Mouse (Mus musculus): ENCODE measurements around the gene Ddx41.

Ddx41 gene

DNA sequence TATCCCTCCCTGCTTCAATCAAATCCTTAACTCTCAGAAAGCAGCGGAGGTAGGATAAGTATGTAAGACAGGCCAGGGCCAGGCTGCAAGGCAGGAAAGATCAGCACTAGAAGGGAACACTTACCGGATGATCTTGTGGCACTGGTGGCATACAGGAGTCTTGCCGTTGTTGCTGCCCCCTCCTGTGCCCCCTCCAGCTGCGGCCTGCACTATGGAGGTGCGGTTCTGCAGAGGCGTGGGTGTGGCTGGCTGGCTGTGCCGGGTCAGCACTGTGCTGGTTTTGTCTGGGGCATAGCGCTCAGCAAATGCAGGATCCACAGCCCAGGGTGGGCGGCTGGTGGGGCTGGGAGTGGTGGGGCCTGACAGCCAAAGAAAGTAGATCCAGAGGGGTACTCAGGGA, 30.6 kb downstream of the Ddx41 start:
- no peak for DNase-seq

DNA sequence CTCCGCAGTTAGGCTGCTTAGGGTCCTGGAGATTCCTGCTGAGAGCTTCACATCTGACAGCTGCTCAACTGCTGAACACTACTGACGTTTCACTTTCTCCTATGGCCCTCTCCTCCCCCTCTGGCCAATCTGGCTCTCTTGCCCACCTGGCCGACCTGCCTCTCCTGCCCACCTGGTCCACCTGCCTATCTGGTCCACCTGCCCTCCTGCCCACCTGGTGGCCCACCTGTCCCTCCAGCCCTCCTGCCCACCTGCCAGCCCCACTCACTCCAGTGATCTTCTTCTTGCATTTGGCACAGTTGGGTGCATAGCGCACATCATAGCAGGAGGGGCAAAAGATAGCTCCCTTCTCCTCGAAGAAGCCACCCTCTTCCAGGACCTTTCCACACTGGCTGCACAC, 32.1 kb downstream of the Ddx41 start:
- no peak for DNase-seq

DNA sequence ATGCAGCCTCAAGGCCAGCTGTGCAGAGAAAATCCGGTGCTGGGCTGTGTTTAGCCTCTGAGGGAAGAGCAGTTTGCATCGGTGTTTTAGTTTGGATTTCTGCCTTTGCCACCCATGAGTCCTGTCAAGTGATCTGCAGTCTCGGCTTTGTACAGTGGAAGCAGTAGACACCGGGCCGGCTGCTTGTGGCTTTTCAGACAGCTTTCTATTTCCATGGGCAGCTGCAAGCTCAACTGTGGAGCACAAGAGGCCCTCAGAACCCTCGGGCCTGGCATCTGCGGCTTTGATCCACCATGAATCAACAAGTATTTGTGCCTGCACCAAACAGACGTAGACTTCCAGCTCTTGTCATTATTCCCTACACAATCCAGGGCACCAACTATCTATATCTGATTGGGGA, 34.1 kb downstream of the Ddx41 start:
- no peak for DNase-seq

DNA sequence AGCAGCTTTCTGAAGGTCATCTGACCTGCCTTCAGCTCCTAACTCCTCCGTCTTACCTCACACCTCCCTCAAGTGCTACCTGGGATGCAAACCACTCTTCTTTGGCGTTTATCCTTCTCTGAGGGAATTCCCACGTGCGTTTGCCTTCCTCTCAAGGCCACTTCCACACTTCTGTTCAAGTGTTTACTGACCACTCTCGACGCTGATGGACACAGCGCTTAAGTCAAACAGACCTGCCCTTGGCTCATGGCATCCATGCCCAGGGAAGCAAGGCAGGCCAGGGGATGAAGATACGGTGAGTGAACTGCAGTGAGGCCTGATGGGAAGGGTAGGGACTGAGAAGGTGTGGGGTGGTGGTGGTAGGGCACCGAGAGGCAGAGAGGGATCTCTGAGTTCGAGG, 35.9 kb downstream of the Ddx41 start:
- no peak for DNase-seq

DNA sequence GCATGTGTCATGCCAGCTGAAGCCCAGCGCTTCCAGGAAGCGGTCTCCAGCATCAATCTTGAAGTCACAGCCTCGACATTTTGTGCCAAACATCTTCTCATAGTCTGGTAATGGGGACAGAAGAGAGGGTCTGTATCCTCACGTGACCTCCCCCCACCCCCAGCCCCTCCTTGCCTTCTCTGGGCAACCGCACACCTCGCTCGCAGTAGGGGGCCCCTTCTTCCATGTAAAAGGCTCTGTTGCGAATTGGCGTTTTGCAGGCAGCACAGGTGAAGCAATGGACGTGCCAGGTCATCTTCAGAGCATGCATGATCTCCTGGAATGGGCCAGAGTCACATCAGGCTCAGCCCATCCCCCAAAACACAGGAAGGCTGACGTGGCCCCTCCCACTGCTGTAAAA, 37.6 kb downstream of the Ddx41 start:
- no peak for DNase-seq

DNA sequence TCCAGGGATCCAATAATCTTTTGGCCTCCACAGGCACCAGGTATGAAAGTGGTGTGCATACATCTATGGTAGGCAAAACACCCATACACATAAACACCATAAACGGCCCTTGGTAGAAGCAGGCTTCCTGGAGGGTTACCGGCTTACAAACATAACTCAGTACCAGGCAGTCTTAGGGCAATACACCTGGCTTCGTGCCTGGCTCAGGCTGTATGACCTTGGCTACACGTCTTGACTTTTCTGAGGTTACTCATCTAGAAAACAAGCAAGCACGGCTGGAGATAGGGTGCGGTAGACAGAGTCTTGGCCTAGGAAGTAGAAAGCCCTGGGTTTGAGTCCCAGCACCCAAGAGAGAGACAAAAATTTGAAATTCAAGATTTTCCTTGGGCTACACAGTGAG, 39.8 kb downstream of the Ddx41 start:
- DNase-seq: no peak

DNA sequence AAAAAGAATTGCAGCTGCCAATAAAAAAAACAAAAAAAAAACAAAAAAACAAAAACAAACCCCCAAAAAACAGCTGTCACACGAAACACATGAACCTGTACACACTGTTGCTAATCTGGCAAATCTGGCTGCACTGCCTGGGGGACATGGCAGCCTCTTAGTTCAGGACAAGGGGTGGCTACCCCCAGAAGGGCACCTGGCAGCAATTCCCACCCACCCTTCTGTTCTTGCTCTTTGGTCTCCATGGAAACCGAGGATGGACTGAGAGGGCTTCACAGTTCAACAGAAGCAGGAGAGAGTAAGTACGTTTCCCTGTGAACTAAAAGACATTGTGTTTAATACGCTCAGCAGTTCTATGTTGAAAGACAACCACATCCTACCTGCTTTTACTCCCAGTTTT, 40.8 kb downstream of the Ddx41 start:
- DNase-seq: no peak

DNA sequence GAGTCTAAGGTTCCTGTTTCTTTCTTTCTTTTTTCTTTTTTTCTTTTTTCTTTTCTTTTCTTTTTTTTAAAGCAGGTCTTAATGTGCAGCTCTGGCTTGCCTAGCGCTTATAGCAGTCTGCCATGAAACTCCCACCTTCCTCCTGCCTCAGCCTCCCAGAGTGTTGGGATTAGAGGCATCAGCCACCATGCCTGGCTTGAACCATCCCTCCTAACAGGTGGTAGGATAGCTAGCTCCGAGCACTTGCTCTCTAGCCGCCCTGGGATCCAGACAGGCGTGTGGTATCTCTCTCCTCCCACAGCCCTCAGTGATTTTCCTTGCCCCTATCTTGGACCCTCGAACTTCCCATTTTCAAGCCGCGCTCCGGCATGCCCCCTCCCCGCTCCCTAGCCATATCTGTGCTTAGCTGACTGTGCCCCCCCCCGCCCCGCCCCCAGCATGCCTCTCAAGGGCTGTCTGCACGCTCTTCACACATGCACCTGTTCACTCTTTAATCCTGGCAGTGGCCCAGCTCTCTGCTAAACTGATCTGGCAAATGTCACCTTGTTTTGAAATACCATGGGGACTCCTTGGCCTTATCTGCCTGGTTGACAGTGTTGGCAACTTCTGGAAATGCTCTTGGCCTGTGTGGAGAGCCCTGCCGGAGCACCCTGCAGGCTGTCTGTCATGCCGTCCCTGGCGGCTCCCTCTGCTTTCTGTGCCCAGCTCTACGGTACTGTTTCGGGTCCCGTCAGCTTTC, 41.4 kb downstream of the Ddx41 start:
- no peak for DNase-seq

DNA sequence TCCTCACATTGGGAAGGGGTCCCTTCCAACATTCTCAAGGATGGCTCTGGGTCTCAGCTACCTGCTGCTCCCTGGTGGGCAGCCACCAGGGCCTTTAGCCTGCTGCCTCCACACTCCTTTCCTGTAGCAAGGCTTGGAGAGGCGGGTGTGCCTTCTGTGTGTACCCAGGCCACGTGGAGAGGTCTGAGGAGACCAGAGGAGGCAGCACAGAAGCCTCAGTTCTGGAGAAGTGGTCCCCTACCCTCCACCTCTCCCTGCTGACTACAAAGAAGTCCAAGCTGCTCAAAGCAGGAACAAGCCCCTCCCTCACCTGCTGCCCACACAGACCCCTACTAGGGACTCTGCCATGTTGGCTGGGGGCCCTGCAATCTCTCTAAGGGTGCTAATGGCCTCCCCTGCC, 42.2 kb downstream of the Ddx41 start:
- no peak for DNase-seq

DNA sequence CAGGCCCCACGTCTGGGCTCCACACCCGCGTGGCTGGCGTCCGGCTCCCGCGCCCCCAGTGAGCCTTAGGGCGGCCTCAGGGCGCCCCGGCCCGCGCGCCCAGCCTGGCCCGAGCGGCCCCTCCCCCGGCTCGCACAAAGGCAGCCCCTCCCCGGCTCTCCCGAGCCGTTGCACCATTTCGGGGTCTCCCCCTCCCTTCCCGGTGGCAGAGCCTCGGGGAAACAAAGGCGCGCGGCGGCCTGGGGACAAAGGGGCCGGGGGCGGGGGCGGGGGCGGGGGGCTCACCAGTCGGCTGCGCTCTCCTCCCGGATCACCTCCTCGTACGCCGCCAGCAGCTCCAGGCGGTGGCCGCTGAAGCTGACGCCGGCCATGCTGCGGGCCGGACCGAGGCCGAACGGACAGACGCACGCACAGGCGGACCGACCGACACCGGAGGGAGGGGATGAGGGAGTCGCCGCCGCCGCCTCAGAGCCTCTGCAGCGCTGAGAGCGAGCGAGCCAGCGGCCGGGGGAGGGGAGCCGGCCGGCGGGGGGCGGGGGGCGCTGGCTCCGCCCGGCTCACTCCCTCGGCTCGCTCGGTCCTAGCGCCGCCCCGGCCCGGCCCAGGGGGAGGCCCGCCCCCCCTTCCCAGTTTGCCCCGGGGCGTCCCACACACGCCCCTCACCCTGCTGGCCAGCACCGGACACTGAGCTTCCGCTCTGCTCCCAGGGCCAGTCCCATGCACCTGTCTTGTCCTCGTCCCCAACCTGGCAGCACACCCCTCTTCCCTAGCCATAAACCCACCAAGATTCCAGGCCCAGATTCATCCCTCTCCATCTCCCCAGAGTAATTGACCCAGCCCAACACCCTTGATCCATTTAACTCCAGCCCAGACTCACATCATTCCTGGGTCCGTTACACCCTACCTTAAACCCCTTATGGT, 48.6 kb downstream of the Ddx41 start, which contains the start of gene Dbn1:
Gene Dbn1 (minus strand): TSS at position 534 of the 921 bp plus-strand sequence.
- DNase-seq: peak; percentile 56

DNA sequence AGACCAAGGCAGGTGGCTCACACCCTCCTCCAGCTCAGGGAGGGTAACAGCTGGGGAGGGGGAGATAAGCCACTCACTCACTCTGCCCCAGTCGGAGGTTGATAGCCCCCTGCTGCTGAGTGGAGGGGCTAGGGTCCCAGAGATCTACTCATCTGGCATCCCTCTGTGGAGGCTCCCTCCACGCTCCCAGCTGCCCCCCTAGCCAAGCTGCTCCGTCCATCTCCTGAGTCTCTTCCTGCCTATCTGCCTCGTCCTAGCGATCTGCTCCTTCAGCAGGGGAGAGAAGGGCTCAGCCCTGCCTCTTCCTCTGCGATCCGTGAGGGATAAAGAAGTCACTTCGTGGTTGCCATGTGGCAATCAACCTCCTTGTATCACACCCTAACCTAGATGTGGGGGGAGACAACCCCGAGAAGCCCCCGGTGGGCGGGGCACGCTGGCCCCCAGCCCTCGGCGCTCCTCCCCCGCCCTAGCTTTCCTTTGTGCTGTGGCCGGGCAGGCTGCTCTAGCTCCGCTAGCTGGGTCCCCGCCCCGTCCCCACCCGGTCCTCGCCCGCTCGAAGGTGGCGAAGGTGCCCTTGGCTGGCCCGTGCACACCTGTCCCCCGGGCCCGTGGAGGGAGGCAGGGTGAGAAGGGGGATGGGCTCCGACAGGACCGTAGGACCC, 49.4 kb downstream of the Ddx41 start:
- DNase-seq: no peak

DNA sequence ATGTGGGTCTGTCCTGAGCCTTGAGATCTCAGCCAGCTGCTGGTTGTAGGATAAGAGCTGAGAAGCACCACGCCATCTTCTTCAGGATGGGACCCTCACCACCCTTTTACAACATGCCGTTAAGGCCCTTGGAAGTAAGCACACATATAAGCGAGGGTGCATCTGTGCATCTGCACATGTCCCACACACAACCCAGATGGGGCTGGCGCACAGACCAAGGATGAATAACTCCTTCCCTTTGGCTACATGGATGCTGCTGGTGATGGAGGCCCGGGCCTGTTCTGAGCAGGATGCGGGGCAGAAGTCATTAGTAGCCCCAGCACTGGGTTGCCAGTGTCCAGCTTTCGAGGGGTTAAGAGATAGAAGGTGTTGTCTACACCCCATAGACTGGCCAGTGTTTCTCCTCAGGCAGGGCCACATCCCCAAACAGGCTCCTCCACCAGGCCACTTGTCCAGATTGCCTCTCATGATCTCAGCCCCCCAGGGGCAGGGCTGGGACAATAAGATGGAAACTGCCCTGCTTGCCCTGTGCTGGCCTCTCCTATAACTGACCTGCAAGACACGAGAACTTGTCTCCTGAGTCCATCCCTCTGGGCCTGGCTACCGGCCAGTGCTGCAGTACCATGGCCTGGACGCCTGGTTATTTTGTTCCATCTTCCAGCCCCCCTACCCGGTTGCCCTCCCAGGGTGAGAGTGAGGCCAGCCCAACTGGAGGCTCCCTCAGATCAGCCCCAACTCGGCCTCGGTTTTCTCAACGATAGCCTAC, 50.2 kb downstream of the Ddx41 start:
- no peak for DNase-seq

DNA sequence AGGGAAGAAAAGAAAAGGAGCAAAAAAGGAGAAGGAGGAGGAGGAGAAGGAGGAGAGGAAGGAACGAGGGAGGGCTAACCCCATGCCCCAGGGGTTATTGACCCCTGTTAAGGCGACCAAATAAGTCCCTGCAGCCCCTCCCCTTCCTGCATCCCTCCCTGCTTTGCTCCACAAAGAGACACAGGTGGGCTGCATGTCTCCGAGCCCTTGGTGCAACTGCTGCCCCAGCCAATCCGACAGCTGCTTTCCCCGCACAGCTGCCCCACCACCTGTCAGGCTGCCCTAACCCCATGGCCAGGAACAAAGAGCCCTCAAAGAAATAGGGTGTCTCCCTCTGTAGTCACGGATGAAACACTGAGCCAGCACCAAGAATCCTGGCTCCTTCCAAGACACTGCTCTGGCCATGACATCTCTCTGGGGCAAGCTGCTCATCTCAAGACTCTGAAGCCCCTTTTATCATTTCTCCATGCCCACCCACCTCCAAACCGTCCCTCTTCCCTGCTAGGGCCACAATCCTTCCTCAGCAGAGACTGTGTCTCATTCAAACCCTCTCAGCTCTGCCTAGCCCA, 51.9 kb downstream of the Ddx41 start:
- DNase-seq: no peak

DNA sequence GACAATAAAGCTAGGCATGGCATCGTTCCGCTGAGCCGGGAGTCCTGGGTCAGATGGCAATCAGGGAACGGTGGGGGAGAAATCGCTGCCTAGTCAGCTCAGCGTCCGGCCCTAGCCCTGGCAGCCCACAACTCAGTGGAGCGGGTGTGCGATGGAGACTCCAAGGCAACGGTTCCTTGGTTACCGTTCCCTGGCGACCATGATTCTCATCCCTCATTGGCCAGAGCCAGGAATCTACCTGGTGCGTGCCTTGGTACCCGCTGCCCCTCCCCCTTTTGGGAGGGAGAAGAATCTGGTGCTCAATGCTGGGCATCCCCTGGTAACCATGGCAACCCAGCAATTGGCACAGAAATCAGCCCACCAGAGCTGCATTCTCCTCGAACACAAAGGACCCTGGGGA, 52.9 kb downstream of the Ddx41 start:
- DNase-seq: no peak

DNA sequence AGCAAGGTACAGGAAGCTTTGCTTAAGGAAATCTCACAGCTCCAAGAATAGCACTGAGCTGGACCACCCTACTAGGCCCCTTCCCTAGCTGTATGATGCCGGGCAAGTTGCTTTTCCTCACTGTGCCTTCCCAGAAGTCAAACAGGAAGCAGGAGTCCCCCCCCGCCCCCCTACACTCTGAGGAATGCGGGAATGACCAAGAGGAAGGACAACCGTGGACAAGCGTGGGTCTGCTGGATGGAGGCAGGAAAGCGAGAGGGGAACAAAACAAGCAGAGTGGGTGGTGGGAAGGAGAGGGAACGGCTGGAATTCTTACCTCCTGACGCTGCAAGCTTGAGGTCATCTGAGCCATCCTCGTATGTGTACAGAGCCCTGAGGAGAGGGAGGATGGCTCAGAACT, 53.4 kb downstream of the Ddx41 start:
- DNase-seq: no peak

DNA sequence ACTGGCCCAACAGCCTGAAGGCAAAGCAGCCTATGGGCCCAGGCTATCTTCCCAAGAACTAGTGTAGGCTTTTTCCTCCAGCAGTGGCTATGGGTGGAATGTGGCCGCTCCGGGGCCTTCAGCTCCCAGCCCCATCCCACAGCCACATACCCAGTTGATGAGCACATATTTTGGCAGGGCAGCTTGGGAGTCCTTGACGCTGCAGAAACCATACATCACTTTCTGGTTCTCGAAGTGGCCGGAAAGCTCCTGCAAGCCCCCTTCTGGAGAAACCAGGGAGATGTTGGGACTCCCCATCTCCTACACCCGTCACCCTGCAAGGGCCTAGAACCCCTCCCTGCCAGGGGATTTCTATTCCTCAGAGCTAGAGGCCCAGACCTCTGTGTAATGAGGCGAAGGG, 53.9 kb downstream of the Ddx41 start:
- DNase-seq: no peak
